Mouse (Mus musculus): ENCODE measurements around the gene Baiap2l1.

Baiap2l1 gene

DNA sequence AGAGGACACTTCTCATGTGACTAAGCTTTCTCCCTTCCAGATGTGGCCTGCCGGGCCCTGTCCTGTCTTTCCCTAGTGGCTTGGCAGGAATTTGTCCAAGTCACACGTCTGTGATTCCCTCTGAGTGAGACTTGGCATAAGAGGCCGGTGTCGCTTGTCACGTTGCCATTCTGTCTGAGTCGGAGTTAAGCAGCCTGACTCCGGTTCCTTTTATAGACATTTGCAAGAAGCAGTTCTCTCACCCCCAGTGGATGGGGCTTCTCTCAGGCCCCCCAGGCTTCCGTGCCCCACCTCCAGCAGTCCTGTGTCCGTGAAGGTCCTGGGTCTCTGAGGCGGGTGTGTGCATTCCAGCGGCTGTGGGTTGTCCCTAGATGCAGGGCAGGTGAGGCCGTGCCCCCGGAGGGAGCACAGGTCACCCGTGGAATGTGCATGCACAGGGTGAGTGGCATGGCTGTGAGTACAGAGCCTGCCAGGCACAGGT lies 99.7 kb downstream of the Baiap2l1 start:
- DNase-seq (ENCODE audit: low read depth, low spot score): no peak

GRCm38 (mm10) chr5:144257451-144258110 lies 100.3 kb downstream of the Baiap2l1 start:
- no peak for DNase-seq (ENCODE audit: low read depth, low spot score)

DNA sequence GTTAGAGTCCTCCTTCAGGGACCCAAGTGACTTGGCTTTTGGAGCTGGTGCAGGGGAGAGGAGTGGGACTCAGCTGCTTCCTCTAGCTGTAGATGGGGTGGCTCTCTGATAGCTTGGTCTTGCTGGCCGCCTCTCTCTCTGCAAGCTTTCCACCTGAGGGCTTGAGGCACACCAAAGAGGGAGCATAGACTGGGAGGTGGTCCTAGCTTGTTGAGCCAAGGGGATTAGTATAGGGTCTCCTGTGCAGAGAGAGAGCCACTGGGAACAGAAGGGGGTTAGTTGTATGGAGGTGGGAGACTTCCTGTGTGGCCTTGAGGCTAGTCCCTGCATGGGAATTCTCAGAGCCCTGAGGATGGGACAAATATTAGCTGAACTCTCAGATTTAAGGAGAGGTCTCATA lies 101.0 kb downstream of the Baiap2l1 start:
- DNase-seq (ENCODE audit: low read depth, low spot score): no peak

DNA sequence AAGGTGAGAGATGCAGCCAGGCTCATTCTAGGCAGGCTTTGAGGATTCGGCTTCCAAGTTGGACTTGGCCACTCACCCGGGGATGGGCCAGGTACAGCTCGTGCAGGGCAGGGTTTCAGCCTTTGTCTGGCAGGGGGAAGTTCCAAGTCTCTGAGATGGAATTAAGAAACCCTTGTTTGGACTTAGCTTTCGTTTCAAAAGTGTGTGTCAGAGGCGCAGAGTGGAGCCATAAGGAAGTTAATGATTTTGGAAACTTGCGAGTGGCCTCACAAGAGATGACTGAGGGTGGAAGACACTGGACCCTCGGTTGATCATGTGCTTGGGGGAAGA lies 101.4 kb downstream of the Baiap2l1 start:
- DNase-seq (ENCODE audit: low read depth, low spot score): no peak

DNA sequence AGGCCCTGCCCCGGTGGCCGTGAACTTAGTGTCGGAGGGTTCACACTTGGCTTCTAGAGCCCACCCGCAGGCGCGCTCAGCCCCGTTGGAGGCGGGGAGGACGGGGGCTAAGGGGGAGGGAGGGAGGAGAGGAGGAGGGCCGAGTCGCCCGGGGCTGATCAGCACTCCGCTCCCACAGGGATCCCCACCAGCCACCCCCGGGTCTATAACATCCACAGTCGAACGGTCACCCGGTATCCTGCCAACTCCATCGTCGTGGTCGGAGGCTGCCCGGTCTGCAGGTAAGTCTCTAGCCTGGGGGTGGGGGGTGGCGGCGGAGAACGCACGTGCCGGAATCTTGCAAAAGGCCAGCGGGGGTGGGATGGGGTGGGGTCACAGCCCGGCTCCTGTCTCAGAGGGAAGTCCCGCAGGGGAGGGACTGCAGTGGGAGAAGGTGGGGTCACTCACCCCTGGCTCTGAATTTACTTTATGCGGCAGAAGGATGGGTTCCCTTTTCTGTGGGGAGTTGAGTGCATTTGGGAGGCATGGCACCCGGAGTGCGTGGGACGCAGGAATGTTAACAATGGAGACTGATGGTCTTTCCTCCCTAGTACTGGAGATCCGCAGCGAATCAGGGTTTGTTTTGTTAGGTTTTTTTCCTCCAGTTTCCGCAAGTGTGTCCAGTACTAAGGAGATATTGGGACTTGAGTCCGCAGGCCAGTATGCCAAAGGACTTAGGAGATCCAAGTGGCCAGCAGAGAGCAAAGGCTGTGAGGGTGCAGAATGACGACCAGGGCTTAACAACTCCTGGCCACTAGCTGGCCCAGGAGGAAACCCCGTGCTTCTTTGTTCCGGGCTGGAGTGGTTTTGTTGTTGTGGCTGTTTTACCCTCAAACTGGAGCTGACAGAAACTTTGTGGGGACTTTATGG lies 102.0 kb downstream of the Baiap2l1 start:
- peak; percentile 39 for DNase-seq (ENCODE audit: low read depth, low spot score)

GRCm38 (mm10) chr5:144254811-144255631 lies 102.9 kb downstream of the Baiap2l1 start:
- peak; percentile 85 for DNase-seq (ENCODE audit: low read depth, low spot score)

- DNase-seq (ENCODE audit: low read depth, low spot score): no peak
Measured at GRCm38 (mm10) chr5:144254122-144254810, 103.6 kb downstream of the Baiap2l1 start.

GRCm38 (mm10) chr5:144253212-144253611 lies 104.7 kb downstream of the Baiap2l1 start:
- DNase-seq (ENCODE audit: low read depth, low spot score): no peak

- DNase-seq (ENCODE audit: low read depth, low spot score): no peak
Measured at GRCm38 (mm10) chr5:144251876-144252577, 105.9 kb downstream of the Baiap2l1 start.

DNA sequence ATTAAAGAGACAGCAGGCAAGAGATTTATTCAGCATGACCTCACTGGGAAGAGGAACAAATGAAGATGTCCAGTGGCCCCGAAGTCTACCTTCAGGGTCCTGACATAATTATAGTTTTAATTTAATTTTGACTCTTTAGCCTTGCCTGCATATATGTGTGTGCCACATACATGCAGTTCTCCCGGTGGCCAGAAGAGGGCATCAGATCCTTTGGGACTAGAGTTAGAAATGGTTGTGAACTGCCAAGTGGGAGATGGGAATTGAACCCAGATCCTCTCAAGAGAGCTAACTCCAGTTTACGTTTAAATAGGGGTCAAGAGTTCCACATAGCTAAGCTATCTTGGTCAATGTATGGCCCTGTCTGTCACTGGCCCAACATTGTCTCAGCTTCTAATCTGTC lies 108.0 kb downstream of the Baiap2l1 start:
- DNase-seq (ENCODE audit: low read depth, low spot score): no peak

- DNase-seq (ENCODE audit: low read depth, low spot score): no peak
Measured at GRCm38 (mm10) chr5:144247906-144248585, 109.9 kb downstream of the Baiap2l1 start.

- no peak for DNase-seq (ENCODE audit: low read depth, low spot score)
Measured at GRCm38 (mm10) chr5:144247307-144247706, 110.6 kb downstream of the Baiap2l1 start.

DNA sequence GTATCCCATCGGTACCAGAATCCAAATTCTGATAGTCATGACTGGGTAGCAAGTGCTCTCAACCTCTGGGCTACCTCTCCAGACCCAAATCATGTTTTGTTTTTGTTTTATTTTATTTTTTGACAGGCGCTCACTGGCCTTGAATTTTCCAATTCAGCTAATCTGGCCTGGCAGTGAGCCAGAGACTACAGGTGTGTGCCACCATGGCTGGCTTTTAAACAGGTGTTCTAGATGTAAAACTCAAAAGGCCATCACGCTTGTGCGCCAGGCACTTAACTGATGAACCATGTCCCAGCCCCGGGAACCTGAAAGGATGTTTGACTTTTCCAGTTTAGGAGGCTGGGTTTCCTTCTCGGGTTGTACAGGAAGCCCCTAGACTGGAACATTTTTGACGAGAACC lies 111.2 kb downstream of the Baiap2l1 start:
- no peak for DNase-seq (ENCODE audit: low read depth, low spot score)

DNA sequence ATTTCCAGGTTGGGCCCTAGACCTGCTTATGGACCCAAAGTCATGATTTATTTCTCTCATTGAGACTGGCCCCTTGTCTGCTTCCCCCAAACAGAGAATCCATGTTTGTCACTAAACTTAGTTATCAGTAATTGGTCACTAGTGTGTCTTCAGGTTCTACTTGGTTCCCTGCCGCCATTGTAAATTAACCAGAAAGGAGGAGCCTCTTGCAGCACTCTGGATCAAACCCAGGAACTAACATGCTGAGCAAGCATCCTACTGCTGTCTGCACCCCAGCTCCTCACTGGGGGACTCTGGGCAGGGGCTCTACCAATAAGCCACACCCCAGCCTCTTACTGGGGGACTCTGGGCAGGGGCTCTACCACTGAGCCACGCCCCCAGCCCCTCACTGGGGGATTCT lies 112.3 kb downstream of the Baiap2l1 start:
- no peak for DNase-seq (ENCODE audit: low read depth, low spot score)

DNA sequence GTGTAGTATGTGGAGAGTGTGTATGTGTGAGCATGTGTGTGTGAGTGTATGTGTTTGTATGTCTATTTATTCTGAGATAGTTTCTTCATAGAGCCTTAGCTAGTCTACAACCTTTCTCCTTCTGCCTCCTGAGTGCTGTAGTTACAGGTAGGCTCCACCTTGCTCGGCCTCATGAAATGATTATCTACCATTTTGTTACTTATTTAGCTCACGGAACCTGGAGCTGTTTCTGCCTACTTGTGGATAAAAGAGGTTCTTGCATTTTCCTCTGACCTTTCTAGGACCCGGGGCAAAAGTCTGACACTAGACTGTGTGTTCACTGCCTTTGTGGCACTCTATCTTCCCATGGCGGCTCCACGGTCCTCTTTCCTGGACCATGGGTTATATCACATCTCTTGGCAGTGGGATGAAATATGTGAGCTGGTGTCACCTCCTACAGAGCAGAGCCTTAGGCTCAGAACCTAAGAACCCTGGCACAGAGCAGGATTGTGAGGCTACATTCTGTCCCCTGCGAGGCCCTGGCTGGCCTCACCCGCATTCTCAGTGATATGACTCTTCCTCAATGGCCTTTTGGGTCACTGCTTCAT lies 113.9 kb downstream of the Baiap2l1 start, which contains the start of gene Bri3:
Gene Bri3 (plus strand): TSS at position 537 of the 587 bp plus-strand sequence.
- no peak for DNase-seq (ENCODE audit: low read depth, low spot score)

DNA sequence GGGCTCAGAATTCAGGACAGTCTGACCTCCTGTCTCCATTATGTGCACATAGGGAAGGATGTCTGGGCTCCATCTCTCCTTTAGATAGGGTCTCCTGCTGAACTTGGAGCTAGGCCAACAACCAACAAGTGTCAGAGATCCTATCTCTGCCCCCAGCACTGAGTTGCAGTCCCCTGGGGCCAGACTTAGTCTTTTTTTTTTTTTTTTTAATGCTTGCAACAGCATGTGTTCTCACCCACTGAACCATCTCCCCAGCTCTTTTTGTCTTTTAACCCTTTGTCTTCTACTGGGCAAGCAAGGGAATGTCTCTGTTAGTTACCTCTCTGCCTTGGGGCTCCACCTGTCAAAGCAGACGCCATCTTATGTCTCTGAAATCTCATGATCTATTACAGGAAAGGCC lies 118.9 kb downstream of the Baiap2l1 start:
- DNase-seq (ENCODE audit: low read depth, low spot score): no peak

DNA sequence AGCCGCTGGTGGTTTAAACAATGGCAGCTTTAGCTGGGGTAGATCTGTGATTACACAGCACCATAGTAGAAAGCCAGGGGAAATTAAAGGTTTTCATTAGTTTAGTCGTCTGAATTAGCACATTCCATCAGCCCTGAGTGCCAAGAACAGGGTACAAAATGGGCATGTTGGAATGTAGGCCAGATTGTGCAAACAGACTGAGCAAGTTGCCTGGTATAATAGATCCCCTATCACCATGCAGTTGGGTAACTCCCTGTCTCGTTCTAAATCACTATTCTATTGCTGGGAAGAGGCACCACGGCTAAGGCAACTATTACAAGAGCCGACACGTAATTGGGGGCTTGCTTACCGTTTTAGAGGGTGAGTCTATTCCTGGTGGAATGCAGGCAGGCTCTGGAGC lies 123.2 kb downstream of the Baiap2l1 start:
- no peak for DNase-seq (ENCODE audit: low read depth, low spot score)

- no peak for DNase-seq (ENCODE audit: low read depth, low spot score)
Measured at GRCm38 (mm10) chr5:144234222-144234621, 123.7 kb downstream of the Baiap2l1 start.

DNA sequence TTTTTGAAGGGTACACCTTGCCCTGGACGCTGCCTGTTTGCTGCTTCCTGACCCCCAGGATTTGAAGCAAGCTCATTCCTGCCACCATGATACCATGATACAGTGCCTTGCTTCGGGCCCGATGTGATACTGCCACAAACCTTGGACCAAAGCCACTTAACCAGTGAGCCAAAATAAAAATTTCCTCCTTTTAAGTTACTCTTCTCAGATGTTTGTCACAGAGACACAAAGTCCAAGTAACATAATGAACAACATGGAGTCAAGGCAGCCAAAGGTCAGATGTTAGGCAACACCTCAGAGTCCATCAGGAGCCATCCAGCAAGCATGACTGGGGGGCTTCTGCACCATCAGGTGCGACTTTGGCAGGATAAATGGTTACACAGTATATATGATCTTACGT lies 125.4 kb downstream of the Baiap2l1 start:
- no peak for DNase-seq (ENCODE audit: low read depth, low spot score)

- no peak for DNase-seq (ENCODE audit: low read depth, low spot score)
Measured at GRCm38 (mm10) chr5:144231410-144231809, 126.5 kb downstream of the Baiap2l1 start.

All from embryo, embryonic 11.5 days (tissue).